Mouse (Mus musculus): ENCODE measurements around the gene Jagn1. TPM values are rescaled to one million over a fixed set of nuclear protein-coding genes. Genes with fewer than 3 reads are reported as not detected.

Jagn1 gene
- total RNA-seq, 2 experiments from 2014 or later, result 45.0 to 50.6 TPM

- DNase-seq, result no peak
Observed at GRCm38 (mm10) chr6:113473246-113473645, 30.9 kb downstream of the Jagn1 start.

DNA sequence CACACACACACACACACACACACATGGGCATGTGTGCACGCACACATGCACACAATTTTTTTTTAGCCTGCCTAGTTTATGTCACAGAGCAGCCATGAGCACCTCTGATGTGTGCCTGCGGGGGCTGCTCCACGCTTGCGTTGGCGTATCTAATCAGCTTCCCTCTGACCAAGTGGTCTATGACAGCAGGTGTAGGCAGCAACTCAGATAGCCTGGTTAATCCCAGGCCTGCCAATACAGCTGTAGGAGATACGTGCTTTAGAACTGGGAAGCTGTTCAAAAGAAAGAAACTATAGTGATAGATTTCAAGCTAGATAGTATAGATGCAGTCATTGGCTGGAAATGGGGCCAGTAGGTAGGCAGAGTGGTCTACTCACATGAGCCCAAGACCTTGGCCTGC lies 31.3 kb downstream of the Jagn1 start:
- DNase-seq, result no peak

DNA sequence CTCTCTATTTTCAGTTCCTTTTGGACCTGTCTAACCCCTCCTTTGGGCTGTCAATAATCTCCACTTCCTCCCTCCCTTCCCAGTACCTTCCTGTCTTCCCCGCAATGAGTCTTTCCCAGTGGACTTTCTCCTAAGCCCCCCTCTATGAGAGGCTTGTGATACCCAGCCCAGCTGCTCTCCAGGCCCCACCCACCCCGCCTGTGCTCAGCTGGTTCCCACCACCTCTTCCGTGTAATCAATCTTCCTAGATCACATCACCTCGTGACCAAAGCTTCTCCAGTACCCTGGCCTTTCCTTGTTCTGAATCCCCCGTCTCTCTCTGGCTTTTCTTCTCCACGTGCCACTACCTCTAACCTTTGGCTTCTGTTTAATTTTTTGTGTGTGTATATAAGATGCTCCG lies 35.0 kb downstream of the Jagn1 start:
- DNase-seq, result no peak

- peak in 1 of 2 experiments; percentile 30 for DNase-seq
Observed at GRCm38 (mm10) chr6:113478906-113479305, 36.5 kb downstream of the Jagn1 start.

GRCm38 (mm10) chr6:113480555-113481373 lies 38.4 kb downstream of the Jagn1 start:
- peak in 1 of 2 experiments; percentile 69 for DNase-seq

DNA sequence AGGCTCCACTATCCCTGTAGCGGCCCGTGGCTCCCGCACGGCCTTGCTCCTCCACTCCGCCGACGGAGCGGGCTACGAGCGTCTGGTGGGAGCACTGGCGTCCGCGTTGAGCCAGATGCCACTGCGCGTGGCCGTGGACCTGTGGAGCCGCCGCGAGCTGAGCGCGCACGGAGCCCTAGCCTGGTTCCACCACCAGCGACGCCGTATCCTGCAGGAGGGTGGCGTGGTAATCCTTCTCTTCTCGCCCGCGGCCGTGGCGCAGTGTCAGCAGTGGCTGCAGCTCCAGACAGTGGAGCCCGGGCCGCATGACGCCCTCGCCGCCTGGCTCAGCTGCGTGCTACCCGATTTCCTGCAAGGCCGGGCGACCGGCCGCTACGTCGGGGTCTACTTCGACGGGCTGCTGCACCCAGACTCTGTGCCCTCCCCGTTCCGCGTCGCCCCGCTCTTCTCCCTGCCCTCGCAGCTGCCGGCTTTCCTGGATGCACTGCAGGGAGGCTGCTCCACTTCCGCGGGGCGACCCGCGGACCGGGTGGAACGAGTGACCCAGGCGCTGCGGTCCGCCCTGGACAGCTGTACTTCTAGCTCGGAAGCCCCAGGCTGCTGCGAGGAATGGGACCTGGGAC lies 40.2 kb downstream of the Jagn1 start:
- DNase-seq, result peak; percentile 57 to 63

- peak; percentile 97 for DNase-seq
Observed at GRCm38 (mm10) chr6:113483100-113483615, 40.8 kb downstream of the Jagn1 start, which contains the start of gene Creld1. Gene Creld1 (plus strand): TSS chr6:113483297.

DNA sequence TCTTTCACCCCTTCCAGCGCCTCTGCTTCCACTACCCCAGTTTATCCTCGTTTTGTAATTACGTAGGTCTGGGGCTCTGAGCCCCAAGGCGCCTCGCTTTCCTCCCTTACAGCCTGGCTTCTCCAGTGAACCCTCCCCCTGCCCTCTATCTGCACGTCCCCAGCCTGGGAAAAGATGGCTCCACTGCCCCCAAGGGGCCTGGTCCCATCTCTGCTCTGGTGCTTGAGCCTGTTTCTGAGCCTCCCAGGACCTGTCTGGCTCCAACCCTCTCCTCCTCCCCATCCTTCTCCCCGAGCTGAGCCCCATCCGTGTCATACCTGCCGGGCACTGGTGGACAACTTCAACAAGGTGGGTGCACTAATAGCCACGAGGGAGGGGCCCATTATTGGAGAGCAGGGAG lies 41.4 kb downstream of the Jagn1 start:
- peak; percentile 25 to 34 for DNase-seq

GRCm38 (mm10) chr6:113487125-113487576 lies 44.8 kb downstream of the Jagn1 start:
- DNase-seq, result peak in 1 of 2 experiments; percentile 36

- DNase-seq, result no peak
Observed at GRCm38 (mm10) chr6:113489410-113489809, 47.0 kb downstream of the Jagn1 start.

- no peak for DNase-seq
Observed at GRCm38 (mm10) chr6:113492101-113492864, 49.9 kb downstream of the Jagn1 start.

DNA sequence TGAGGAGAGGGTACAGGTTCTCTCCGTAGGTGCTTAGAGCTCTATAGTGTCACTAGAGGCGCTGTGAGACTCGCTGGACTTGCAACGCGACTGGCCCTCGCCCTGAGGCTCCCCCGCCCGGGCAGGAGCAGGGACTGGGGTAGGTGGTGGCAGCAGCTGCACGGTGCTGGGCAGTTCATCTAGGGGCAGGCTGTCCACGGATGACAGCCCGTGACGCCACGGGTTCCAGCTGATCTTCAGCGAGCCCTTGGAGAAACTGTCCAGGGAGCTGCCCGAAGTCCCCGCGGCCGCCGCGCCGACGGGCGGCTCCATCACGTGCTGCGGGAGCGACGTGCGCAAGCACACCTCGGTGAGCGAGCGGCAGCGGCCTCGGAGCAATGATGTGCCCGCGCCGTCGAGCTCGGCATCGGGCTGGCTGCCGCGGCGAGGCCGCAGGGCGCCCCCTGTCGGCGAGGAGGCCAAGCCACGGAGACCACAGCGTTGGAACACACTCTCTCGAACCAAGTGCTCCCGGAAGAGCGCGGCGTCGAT lies 52.0 kb downstream of the Jagn1 start:
- peak; percentile 85 to 91 for DNase-seq

DNA sequence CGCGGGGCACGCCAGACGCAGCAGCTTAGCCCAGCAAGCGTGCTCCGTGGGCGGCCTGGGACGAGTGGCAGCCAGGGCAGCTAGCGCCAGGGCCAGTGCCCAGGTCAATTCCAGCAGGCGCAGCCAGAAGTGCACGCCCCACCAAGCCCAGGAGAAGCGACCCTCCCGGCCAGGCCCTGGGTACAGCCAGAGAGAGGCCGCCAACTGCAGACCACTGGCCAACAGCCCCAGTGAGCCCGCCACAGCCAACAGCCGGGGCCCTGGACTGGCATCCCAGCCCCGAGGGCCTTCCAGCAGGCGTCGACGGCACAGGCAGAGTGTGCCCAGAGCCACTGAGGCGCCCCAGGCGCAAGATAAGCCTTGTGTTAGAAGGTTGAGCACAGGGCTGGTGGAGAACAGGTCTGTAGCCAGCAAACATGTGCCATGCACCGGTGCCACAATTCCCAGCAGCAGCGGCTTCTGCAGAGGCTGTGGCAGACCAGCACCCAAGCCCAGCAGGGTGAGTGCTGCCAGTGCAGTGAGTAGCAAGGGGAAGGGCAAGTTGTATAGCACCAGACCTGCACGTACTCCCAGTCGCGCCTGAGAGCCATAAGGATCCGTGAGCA lies 52.8 kb downstream of the Jagn1 start:
- no peak for DNase-seq

Small RNA genes within 50 kb of the gene (microRNA-seq; reads per million reads assigned to microRNA genes)
- not detected for gene Gm24387

Other genes starting within 250 kb of the Jagn1 start
- 1 to 10 TPM; 2.9 to 3.1 TPM for gene Lhfpl4, start 247.2 kb upstream of the Jagn1 start, total RNA-seq (2021)
- gene Mtmr14, start 204.7 kb upstream of the Jagn1 start, total RNA-seq (2021), result 10 to 100 TPM; 19.7 to 30.1 TPM
- 1 to 10 TPM; 1.1 TPM for gene Cpne9, start 160.3 kb upstream of the Jagn1 start, total RNA-seq (2021)
- 10 to 100 TPM; 25.2 to 27.2 TPM for gene Brpf1, start 135.4 kb upstream of the Jagn1 start, total RNA-seq (2021)
- gene Ogg1, start 115.6 kb upstream of the Jagn1 start, total RNA-seq (2021), result 10 to 100 TPM; 14.0 to 15.4 TPM
- gene Camk1, start 98.6 kb upstream of the Jagn1 start, total RNA-seq (2021), result 10 to 100 TPM; 46.4 to 53.9 TPM
- gene Tada3, start 64.7 kb upstream of the Jagn1 start, total RNA-seq (2021), result 10 to 100 TPM; 36.3 to 43.8 TPM
- gene Arpc4, start 64.5 kb upstream of the Jagn1 start, total RNA-seq (2021), result 100 to 1,000 TPM; 193 to 213 TPM
- gene Ttll3, start 53.3 kb upstream of the Jagn1 start, total RNA-seq (2021), result 1 to 10 TPM; 2.2 to 3.6 TPM
- gene Rpusd3, start 23.2 kb upstream of the Jagn1 start, total RNA-seq (2021), result 1 to 10 TPM; 4.6 to 7.2 TPM
- 100 to 1,000 TPM; 344 to 362 TPM for gene Cidec, start 6.8 kb upstream of the Jagn1 start, total RNA-seq (2021)
- under 1 TPM; 0.50 to 0.76 TPM for gene Il17re, start 15.9 kb downstream of the Jagn1 start, total RNA-seq (2021)
- 10 to 100 TPM; 18.1 to 19.5 TPM for gene Il17rc, start 28.9 kb downstream of the Jagn1 start, total RNA-seq (2021)
- gene Creld1, start 40.7 kb downstream of the Jagn1 start, total RNA-seq (2021), result 10 to 100 TPM; 55.9 to 58.0 TPM
- under 1 TPM; 0.17 to 0.26 TPM for gene Prrt3, start 59.4 kb downstream of the Jagn1 start, total RNA-seq (2021)
- gene Emc3, start 89.1 kb downstream of the Jagn1 start, total RNA-seq (2021), result 100 to 1,000 TPM in 1 of 2 experiments, 10 to 100 TPM in 1; 96.2 to 122 TPM
- 1 to 10 TPM in 1 of 2 experiments, under 1 TPM in 1; 0.83 to 1.5 TPM for gene Fancd2, start 89.1 kb downstream of the Jagn1 start, total RNA-seq (2021)
- under 1 TPM in 1 of 2 experiments, not detected in 1; 0.40 TPM for gene Fancd2os, start 158.1 kb downstream of the Jagn1 start, total RNA-seq (2021)
- gene Brk1, start 162.2 kb downstream of the Jagn1 start, total RNA-seq (2021), result 100 to 1,000 TPM; 164 to 225 TPM
- gene Vhl, start 181.4 kb downstream of the Jagn1 start, total RNA-seq (2021), result 10 to 100 TPM; 27.1 to 32.8 TPM
- 10 to 100 TPM; 17.8 to 21.9 TPM for gene Irak2, start 195.9 kb downstream of the Jagn1 start, total RNA-seq (2021)

All from adrenal gland, postnatal 36 days (tissue).